Mouse (Mus musculus): ENCODE results near the gene Dhx16. TPM values are rescaled to one million over a fixed set of nuclear protein-coding genes. Genes with fewer than 3 reads are reported as not detected.
A peak's percentile ranks its signal among the peaks of the same experiment; 100 is the strongest.

The Dhx16 gene
- total RNA-seq, 2 experiments from 2014 or later: 12.6 to 16.8 TPM

- DNase-seq: no peak
Observed at GRCm38 (mm10) chr17:35859835-35860234, 19.8 kb upstream of the Dhx16 start.

- DNase-seq: no peak
Observed at GRCm38 (mm10) chr17:35860831-35861197, 18.8 kb upstream of the Dhx16 start.

- DNase-seq: peak; percentile 87
Observed at GRCm38 (mm10) chr17:35861198-35861857, 18.3 kb upstream of the Dhx16 start, which contains the start of gene Nrm. Gene Nrm, plus strand, starts transcription at chr17:35861318.

- no peak for DNase-seq
Observed at GRCm38 (mm10) chr17:35864832-35865353, 14.7 kb upstream of the Dhx16 start.

- DNase-seq: peak; percentile 81
Observed at GRCm38 (mm10) chr17:35865481-35866280, 13.9 kb upstream of the Dhx16 start, which contains the start of gene Ppp1r18. Gene Ppp1r18, plus strand, starts transcription at chr17:35865593.

GRCm38 (mm10) chr17:35866281-35866831, 13.3 kb upstream of the Dhx16 start:
- DNase-seq: peak; percentile 75

GRCm38 (mm10) chr17:35866911-35867890, 12.4 kb upstream of the Dhx16 start:
- peak; percentile 32 for DNase-seq

GRCm38 (mm10) chr17:35868165-35868820, 11.3 kb upstream of the Dhx16 start:
- DNase-seq: no peak

- no peak for DNase-seq
Observed at GRCm38 (mm10) chr17:35868961-35869345, 10.7 kb upstream of the Dhx16 start.

- peak; percentile 41 for DNase-seq
Observed at GRCm38 (mm10) chr17:35869346-35870067, 10.1 kb upstream of the Dhx16 start.

- peak; percentile 43 for DNase-seq
Observed at GRCm38 (mm10) chr17:35870151-35870883, 9.3 kb upstream of the Dhx16 start.

- DNase-seq: peak; percentile 44
Observed at GRCm38 (mm10) chr17:35870884-35871696, 8.5 kb upstream of the Dhx16 start.

- DNase-seq: peak; percentile 94
Observed at GRCm38 (mm10) chr17:35873774-35874519, 5.7 kb upstream of the Dhx16 start.

- no peak for DNase-seq
Observed at GRCm38 (mm10) chr17:35874721-35875120, 4.9 kb upstream of the Dhx16 start.

GRCm38 (mm10) chr17:35882924-35883323, 3.3 kb downstream of the Dhx16 start:
- DNase-seq: no peak

GRCm38 (mm10) chr17:35883777-35884176, 4.2 kb downstream of the Dhx16 start:
- DNase-seq: no peak

- DNase-seq: no peak
Observed at GRCm38 (mm10) chr17:35887725-35888124, 8.1 kb downstream of the Dhx16 start.
